Mouse (Mus musculus) lung, postnatal 10 days (tissue): ENCODE data around the gene Magi2.
"Not testable (repeated sequence)": the region's sequence is repeated elsewhere in the genome, so short reads cannot be mapped to it uniquely, and the experiment has no call there.

ENCODE experiments used
- DNase-seq: peaks from one replicate; pipeline ENCODE4 v3.0.0; 2021

Magi2 gene

GRCm38 (mm10) chr5:20259719-20260118 is 1032.9 kb downstream of the Magi2 start:
- DNase-seq, result no peak

- not testable (repeated sequence) for DNase-seq
Observed at GRCm38 (mm10) chr5:20272680-20273079, 1045.8 kb downstream of the Magi2 start.

- DNase-seq, result no peak
Observed at GRCm38 (mm10) chr5:20275632-20276031, 1048.8 kb downstream of the Magi2 start.

- DNase-seq, result no peak
Observed at GRCm38 (mm10) chr5:20285080-20285840, 1058.4 kb downstream of the Magi2 start.

GRCm38 (mm10) chr5:20294521-20294920 is 1067.7 kb downstream of the Magi2 start:
- no peak for DNase-seq

- no peak for DNase-seq
Observed at GRCm38 (mm10) chr5:20299816-20300215, 1073.0 kb downstream of the Magi2 start.

- no peak for DNase-seq
Observed at GRCm38 (mm10) chr5:20303056-20303965, 1076.5 kb downstream of the Magi2 start.

- DNase-seq, result no peak
Observed at GRCm38 (mm10) chr5:20320970-20321369, 1094.1 kb downstream of the Magi2 start.

GRCm38 (mm10) chr5:20325290-20325689 is 1098.5 kb downstream of the Magi2 start:
- DNase-seq, result no peak

- DNase-seq, result peak; percentile 2
Observed at GRCm38 (mm10) chr5:20328901-20329300, 1102.1 kb downstream of the Magi2 start.

- DNase-seq, result no peak
Observed at GRCm38 (mm10) chr5:20330025-20330424, 1103.2 kb downstream of the Magi2 start.

GRCm38 (mm10) chr5:20332574-20332973 is 1105.7 kb downstream of the Magi2 start:
- DNase-seq, result no peak

- peak; percentile 7 for DNase-seq
Observed at GRCm38 (mm10) chr5:20334549-20334948, 1107.7 kb downstream of the Magi2 start.

GRCm38 (mm10) chr5:20352941-20353340 is 1126.1 kb downstream of the Magi2 start:
- no peak for DNase-seq

GRCm38 (mm10) chr5:20358437-20358836 is 1131.6 kb downstream of the Magi2 start:
- no peak for DNase-seq

GRCm38 (mm10) chr5:20359021-20359420 is 1132.2 kb downstream of the Magi2 start:
- DNase-seq, result no peak

GRCm38 (mm10) chr5:20362154-20362553 is 1135.3 kb downstream of the Magi2 start:
- DNase-seq, result no peak

- DNase-seq, result peak; percentile 1
Observed at GRCm38 (mm10) chr5:20363216-20363615, 1136.4 kb downstream of the Magi2 start.

- DNase-seq, result no peak
Observed at GRCm38 (mm10) chr5:20373586-20373985, 1146.8 kb downstream of the Magi2 start.

- no peak for DNase-seq
Observed at GRCm38 (mm10) chr5:20378071-20378800, 1151.4 kb downstream of the Magi2 start.

GRCm38 (mm10) chr5:20404533-20404932 is 1177.7 kb downstream of the Magi2 start:
- no peak for DNase-seq

GRCm38 (mm10) chr5:20406626-20407025 is 1179.8 kb downstream of the Magi2 start:
- DNase-seq, result no peak

GRCm38 (mm10) chr5:20415320-20415719 is 1188.5 kb downstream of the Magi2 start:
- DNase-seq, result no peak
